Mouse (Mus musculus): Measurements from ENCODE around the gene Tbc1d2.

DNA sequence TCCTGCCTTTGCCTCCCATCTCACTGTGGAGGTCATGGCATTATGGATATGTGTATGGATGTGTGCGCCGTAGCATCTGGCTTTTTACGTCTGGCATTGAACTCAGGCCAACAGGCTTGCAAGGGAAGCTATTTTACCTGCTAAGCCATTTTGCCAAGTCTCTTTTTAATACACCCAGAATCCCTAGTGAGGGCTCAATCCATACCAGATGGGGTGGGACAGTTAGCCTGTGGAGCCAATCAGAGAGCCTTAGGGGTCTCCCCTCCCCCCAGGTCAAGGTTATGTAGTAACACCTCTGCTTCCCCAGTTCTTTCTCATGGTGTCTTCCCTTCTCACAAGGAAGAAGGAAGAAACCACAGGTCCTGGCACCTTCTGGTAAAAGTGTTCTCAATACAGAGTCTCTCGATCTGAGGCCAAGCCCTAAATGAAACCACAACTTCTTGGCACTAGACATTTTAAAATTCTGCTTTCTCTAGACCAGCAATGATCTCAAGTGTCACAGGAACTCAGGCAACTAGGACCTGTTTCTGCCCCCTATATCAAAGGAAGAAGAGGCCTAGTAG, 84.5 kb downstream of the Tbc1d2 start:
- TF ChIP-seq EP300 (optimal IDR thresholded peaks at IDR 0.05), result no peak
- no peak for TF ChIP-seq CTCF (IDR thresholded peaks at IDR 0.05; ENCODE audit: low read depth)
